Mouse (Mus musculus): Measurements from ENCODE around the gene Olfr688. TPM values are rescaled to one million over a fixed set of nuclear protein-coding genes. Genes with fewer than 3 reads are reported as not detected.

Gene Olfr688
- not detected for total RNA-seq (2018; cell fraction: chromatin; rRNA removed)
- total RNA-seq (2018; cell fraction: cytosol; rRNA removed) = not detected
- not detected for total RNA-seq (2018; cell fraction: nucleus; rRNA removed)
- not detected in 3 replicates for polyA plus RNA-seq (2018)

DNA sequence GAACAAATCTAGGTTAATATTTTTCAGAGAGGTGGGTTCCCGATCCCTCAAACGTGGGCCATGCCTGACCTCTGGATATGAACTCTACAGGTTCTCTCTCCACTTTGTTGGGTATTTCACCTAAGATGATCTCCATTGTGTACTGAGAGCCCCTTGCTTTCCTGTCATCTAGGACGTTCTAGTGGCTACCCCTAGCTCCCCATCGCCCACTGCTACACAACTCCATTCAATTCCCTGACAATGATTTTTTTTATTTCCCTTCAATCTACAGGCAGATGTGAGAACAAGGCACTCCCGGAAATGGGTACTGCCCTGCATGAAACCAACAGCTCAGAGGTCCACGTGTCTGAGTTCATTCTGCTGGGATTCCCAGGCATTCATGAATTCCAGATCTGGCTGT, at the start of gene Olfr688:
Gene Olfr688 (plus strand): TSS at position 301 of the 400 bp plus-strand sequence.
- H3K36me3 ChIP-seq (ENCODE audit: inconsistent target) = no peaks in the 10 kb centered on the region
- no peak within 1 kb of the TSS for H3K27ac ChIP-seq
- WGBS (ENCODE audit: missing documents) = 79% methylated on average over 5 of the region's 6 CpGs
- H3K4me3 ChIP-seq (ENCODE audit: inconsistent target) = no peak within 1 kb of the TSS
- H3K79me2 ChIP-seq (ENCODE audit: inconsistent target) = no peaks in the 10 kb centered on the region

GRCm38 (mm10) chr7:105247671-105248070, 40.2 kb upstream of the Olfr688 start:
- no peak overlapping the region for H3K27ac ChIP-seq
- no peaks in the 10 kb centered on the region for H3K36me3 ChIP-seq (ENCODE audit: inconsistent target)
- H3K4me3 ChIP-seq (ENCODE audit: inconsistent target) = no peak overlapping the region
- H3K79me2 ChIP-seq (ENCODE audit: inconsistent target) = no peaks in the 10 kb centered on the region
- WGBS (ENCODE audit: missing documents) = 92% methylated on average over 3 of the region's 3 CpGs

GRCm38 (mm10) chr7:105248197-105248596, 39.7 kb upstream of the Olfr688 start:
- Histone ChIP-seq H3K4me3 (ENCODE audit: inconsistent target) (no peak overlapping the region), H3K36me3 (ENCODE audit: inconsistent target) (no peaks in the 10 kb centered on the region), H3K27ac (no peak overlapping the region), H3K79me2 (ENCODE audit: inconsistent target) (no peaks in the 10 kb centered on the region)
- WGBS (ENCODE audit: missing documents) = 71% methylated on average over 1 of the region's 1 CpGs

- WGBS (ENCODE audit: missing documents) = 65% methylated on average over 4 of the region's 5 CpGs
- H3K27ac ChIP-seq = no peak overlapping the region
- no peak overlapping the region for H3K4me3 ChIP-seq (ENCODE audit: inconsistent target)
- H3K79me2 ChIP-seq (ENCODE audit: inconsistent target) = no peaks in the 10 kb centered on the region
- no peaks in the 10 kb centered on the region for H3K36me3 ChIP-seq (ENCODE audit: inconsistent target)
Observed at GRCm38 (mm10) chr7:105256656-105257055, 31.2 kb upstream of the Olfr688 start.

- H3K4me3 ChIP-seq (ENCODE audit: inconsistent target) = no peak overlapping the region
- 86% methylated on average over 7 of the region's 7 CpGs for WGBS (ENCODE audit: missing documents)
- H3K36me3 ChIP-seq (ENCODE audit: inconsistent target) = no peaks in the 10 kb centered on the region
- no peak overlapping the region for H3K27ac ChIP-seq
- no peaks in the 10 kb centered on the region for H3K79me2 ChIP-seq (ENCODE audit: inconsistent target)
Observed at GRCm38 (mm10) chr7:105272426-105272825, 15.5 kb upstream of the Olfr688 start.

DNA sequence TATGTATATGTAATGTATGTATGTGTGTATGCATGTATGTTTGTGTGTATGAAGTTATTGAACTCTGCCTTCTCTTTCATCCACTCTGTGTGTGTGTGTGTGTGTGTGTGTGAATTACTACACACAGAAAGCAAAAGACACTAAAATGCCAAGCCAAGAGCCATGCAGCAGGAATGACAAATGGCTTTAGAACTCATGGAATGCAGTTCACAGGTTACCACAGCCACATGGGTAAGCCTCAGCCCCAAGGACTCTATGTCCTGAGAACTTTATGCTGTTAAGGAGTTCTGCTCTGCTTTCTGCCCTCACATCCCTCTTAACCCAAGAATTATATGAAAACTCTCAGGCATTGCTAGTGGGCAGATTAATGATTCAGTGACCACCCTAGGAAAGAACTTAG, 2.2 kb downstream of the Olfr688 start:
- H3K79me2 ChIP-seq (ENCODE audit: inconsistent target) = no peaks in the 10 kb centered on the region
- no peak overlapping the region for H3K4me3 ChIP-seq (ENCODE audit: inconsistent target)
- no peak overlapping the region for H3K27ac ChIP-seq
- H3K36me3 ChIP-seq (ENCODE audit: inconsistent target) = no peaks in the 10 kb centered on the region

GRCm38 (mm10) chr7:105310865-105311264, 23.0 kb downstream of the Olfr688 start, which contains the start of gene Olfr689:
TSS of gene Olfr689 (plus strand) at chr7:105311165.
- Histone ChIP-seq H3K27ac (no peak within 1 kb of the TSS), H3K36me3 (ENCODE audit: inconsistent target) (no peaks in the 10 kb centered on the region), H3K4me3 (ENCODE audit: inconsistent target) (no peak within 1 kb of the TSS), H3K79me2 (ENCODE audit: inconsistent target) (no peaks in the 10 kb centered on the region)
- WGBS (ENCODE audit: missing documents) = 56% methylated on average over 1 of the region's 1 CpGs

DNA sequence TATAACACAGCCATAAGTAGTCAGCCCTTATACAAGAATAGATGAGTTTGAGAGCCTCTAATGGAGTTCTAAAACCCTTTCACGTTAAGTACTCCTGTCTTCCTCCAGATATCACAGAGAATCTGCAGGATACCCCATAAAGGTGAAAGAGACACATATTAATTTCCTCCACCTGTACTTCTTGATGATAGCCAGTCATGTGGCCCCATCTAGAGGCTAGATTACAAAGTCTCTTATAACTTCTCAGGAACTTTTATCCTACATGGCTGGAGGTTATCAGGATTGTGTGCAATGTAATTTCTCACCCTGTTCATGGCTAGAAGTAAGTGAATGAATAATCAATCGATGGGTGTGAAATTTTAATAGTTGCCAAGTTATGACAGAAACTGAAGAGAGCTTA, 37.4 kb downstream of the Olfr688 start:
- Histone ChIP-seq H3K79me2 (ENCODE audit: inconsistent target) (no peaks in the 10 kb centered on the region), H3K36me3 (ENCODE audit: inconsistent target) (no peaks in the 10 kb centered on the region), H3K4me3 (ENCODE audit: inconsistent target) (no peak overlapping the region), H3K27ac (no peak overlapping the region)
- 67% methylated on average over 2 of the region's 2 CpGs for WGBS (ENCODE audit: missing documents)

- no peaks in the 10 kb centered on the region for H3K36me3 ChIP-seq (ENCODE audit: inconsistent target)
- H3K27ac ChIP-seq = no peak within 1 kb of the TSS
- WGBS (ENCODE audit: missing documents) = 71% methylated on average over 1 of the region's 1 CpGs
- no peaks in the 10 kb centered on the region for H3K79me2 ChIP-seq (ENCODE audit: inconsistent target)
- H3K4me3 ChIP-seq (ENCODE audit: inconsistent target) = no peak within 1 kb of the TSS
Observed at GRCm38 (mm10) chr7:105334004-105334403, 46.1 kb downstream of the Olfr688 start, which contains the start of gene Olfr690. TSS of gene Olfr690 (minus strand) at chr7:105334104.

Other genes starting within 250 kb of the Olfr688 start
- not detected in 3 replicates for gene Olfr677, start 236.7 kb upstream of the Olfr688 start, polyA plus RNA-seq (2018)
- not detected in 3 replicates for gene Olfr678, start 223.6 kb upstream of the Olfr688 start, polyA plus RNA-seq (2018)
- gene Olfr679, start 206.9 kb upstream of the Olfr688 start, polyA plus RNA-seq (2018) = not detected in 3 replicates
- gene Olfr680-ps1, start 195.3 kb upstream of the Olfr688 start, polyA plus RNA-seq (2018) = not detected in 3 replicates
- not detected in 3 replicates for gene Olfr681, start 171.3 kb upstream of the Olfr688 start, polyA plus RNA-seq (2018)
- not detected in 3 replicates for gene Olfr683, start 141.1 kb upstream of the Olfr688 start, polyA plus RNA-seq (2018)
- gene Olfr684, start 124.4 kb upstream of the Olfr688 start, polyA plus RNA-seq (2018) = not detected in 3 replicates
- not detected in 3 replicates for gene Olfr685, start 102.1 kb upstream of the Olfr688 start, polyA plus RNA-seq (2018)
- gene Olfr686, start 80.6 kb upstream of the Olfr688 start, polyA plus RNA-seq (2018) = not detected in 3 replicates
- not detected in 3 replicates for gene Olfr689, start 23.1 kb downstream of the Olfr688 start, polyA plus RNA-seq (2018)
- not detected in 3 replicates for gene Olfr690, start 46.0 kb downstream of the Olfr688 start, polyA plus RNA-seq (2018)
- not detected in 3 replicates for gene Olfr691, start 54.2 kb downstream of the Olfr688 start, polyA plus RNA-seq (2018)
- not detected in 3 replicates for gene Olfr692, start 80.1 kb downstream of the Olfr688 start, polyA plus RNA-seq (2018)
- gene Gm5901, start 86.9 kb downstream of the Olfr688 start, polyA plus RNA-seq (2018) = not detected in 3 replicates
- gene Fam160a2, start 112.0 kb downstream of the Olfr688 start, polyA plus RNA-seq (2018) = 6.6 to 12.5 TPM (median 9.3 TPM) in 3 replicates
- not detected in 3 replicates for gene Cnga4, start 116.5 kb downstream of the Olfr688 start, polyA plus RNA-seq (2018)
- gene Cckbr, start 137.6 kb downstream of the Olfr688 start, polyA plus RNA-seq (2018) = not detected in 3 replicates
- gene Cavin3, start 194.2 kb downstream of the Olfr688 start, polyA plus RNA-seq (2018) = not detected in 3 replicates